Mouse (Mus musculus) lung, adult 2 months (tissue): Measurements from ENCODE around the gene Erich4.

ENCODE experiments used
- CTCF ChIP-seq: fragments of 200-500 bp; IDR thresholded peaks from 2 replicates; pipeline ENCODE4 v1.5.1; 2011; ENCODE audit warnings: mild to moderate bottlenecking, low read length, control low read depth; ENCODE audit not compliant: insufficient read depth
- POLR2A ChIP-seq: fragments of 200-500 bp; IDR thresholded peaks from 2 replicates; pipeline ENCODE4 v1.6.1; 2011; ENCODE audit warnings: low read depth, mild to moderate bottlenecking, control low read depth, low read length, borderline replicate concordance; ENCODE audit errors: extremely low read depth

DNA sequence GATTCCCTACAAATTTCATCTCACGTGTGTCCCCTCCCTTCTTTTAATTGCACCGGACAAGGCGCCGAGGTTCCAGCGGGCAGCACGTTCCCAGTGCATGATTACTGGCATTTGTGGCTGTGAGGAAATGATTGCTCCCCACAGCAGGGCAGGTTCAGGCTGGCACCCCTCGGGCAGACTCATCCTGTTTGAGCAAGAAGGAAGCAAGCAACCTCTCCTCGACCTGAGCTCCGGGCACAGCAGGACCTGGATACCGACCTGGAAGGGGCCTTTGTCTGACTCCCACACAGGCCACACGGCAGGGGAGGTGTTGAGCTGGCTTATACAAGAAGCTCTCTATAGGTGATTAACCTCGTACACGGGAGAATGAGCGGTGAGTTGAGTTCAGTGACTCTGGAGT is 29.4 kb upstream of the Erich4 start:
- no peak for TF ChIP-seq CTCF
- TF ChIP-seq POLR2A = no peak
